Mouse (Mus musculus) embryonic fibroblast, embryonic 13.5 days (primary cell): ENCODE measurements around the gene Olfr1206.

Experiments
- CTCF ChIP-seq: IDR thresholded peaks from 2 replicates; pipeline ENCODE4 v1.5.1; 2011; ENCODE audit warnings: mild to moderate bottlenecking, control low read depth, low read length, moderate library complexity, borderline replicate concordance; ENCODE audit not compliant: insufficient read depth
- POLR2A ChIP-seq: IDR thresholded peaks from 2 replicates; pipeline ENCODE4 v1.6.1; 2011; ENCODE audit warnings: low read depth, mild to moderate bottlenecking, control low read depth, low read length, moderate library complexity

DNA sequence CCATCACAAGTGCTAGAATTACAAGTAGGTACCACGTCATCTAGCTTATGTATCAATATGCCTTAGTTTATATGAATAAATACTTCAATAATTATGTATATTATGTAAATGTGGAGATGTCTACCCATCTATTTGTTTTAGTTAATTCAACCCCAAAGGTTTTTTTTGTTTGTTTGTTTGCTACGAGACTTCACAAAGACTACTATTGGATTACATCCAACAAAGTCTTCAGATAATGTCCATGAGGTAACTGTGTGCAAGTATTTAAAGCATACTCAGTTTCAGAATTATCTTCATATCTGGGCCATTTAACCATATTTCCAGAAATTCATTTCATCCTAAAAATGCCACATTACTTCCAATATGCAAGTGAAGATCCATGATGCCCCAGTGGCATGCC is 33.6 kb upstream of the Olfr1206 start, which contains the start of gene Olfr1205:
- TF ChIP-seq CTCF, result no peak
- no peak for TF ChIP-seq POLR2A
